Mouse (Mus musculus): ENCODE measurements around the gene Dync2li1. TPM values are rescaled to one million over a fixed set of nuclear protein-coding genes. Genes with fewer than 3 reads are reported as not detected.

The Dync2li1 gene
- polyA plus RNA-seq, 1 experiment from 2014 or later, result 33.4 TPM

DNA sequence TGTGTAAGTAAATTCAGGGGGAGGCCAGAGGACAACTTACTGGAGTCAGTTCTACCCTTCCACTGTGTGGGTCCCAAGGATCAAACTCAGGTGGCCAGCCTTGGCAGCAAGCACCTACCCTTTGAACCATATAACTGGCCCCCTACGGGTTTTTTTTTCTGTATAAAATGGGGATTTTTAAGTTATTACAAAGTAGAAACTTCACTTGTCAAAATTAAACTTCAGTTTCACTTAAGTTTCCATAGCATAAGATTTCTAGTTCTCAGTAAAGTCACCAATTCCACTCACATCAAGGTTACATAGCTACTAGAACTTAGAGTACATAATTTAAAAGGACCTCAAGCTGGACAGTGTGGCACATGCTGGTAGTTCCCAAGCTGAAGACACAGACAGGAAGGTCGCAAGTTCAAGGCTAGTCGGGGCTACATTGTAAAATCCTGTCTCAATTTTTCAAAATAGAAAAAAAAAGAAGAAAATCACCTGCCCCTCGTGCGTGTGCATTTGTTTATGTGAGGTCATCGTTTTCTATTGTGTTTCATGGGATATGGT lies 9.7 kb upstream of the Dync2li1 start:
- Histone ChIP-seq H3K27me3 (ENCODE audit: low read depth, poor library complexity, severe bottlenecking) (no peaks in the 10 kb centered on the region), H3K36me3 (peaks cover 24% of the 10 kb centered on the region), H3K4me3 (no peak overlapping the region), H3K4me1 (peaks cover 18% of the 10 kb centered on the region), H3K9me3 (replicated peaks) (peaks cover 3% of the 10 kb centered on the region; the same call in 1 of the 2 replicates), H3K27ac (no peak overlapping the region)
- 89% methylated on average over 6 of the region's 6 CpGs for WGBS
- no peak for DNase-seq (ENCODE audit: low spot score)

DNA sequence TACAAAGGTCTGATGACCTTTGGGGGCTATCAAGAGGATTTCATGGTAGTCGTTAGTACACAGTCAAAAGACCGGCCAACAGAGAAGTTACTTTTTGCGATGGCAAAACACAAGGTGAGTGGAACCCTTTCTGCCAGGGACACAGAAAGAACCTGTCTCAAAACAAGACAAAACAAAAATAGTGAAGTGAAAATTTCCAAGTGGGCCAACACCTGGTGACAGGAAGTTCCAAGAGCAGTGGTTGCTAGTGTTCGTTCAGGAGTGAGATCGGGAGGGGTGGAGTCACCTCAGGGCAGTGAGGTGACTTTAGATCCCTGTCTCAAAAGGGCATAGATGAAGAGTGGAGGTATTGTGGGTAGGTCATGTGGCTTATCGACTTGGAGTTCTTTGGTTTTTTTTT lies 8.3 kb upstream of the Dync2li1 start:
- H3K27ac ChIP-seq, result no peak overlapping the region

DNA sequence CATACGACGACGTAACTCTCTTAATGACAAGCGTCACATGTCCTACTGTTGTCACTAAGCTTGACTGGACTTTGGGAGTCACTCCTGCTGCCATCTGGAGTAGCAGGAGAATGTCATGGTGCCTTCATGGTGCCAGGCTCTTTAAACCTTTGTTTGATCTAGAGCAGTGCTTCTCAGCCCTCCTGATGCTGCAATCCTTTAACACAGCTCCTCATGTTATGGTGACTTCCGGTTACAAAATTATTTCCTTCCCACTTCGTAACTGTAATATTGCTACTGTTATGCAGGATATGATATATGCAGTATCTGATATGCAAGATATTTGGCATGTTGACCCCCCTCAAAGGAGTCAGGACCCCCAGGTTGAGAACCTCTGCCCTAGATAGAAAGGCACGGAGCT lies 7.2 kb upstream of the Dync2li1 start:
- Histone ChIP-seq H3K9me3 (replicated peaks) (peaks cover 5% of the 10 kb centered on the region; the same call in 1 of the 2 replicates), H3K27me3 (ENCODE audit: low read depth, poor library complexity, severe bottlenecking) (no peaks in the 10 kb centered on the region), H3K36me3 (peaks cover 8% of the 10 kb centered on the region), H3K4me3 (no peak overlapping the region), H3K4me1 (peaks cover 24% of the 10 kb centered on the region), H3K27ac (peak overlapping the region; percentile 66; the same call in 1 of the 2 replicates)
- no peak for DNase-seq (ENCODE audit: low spot score)
- 86% methylated on average over 7 of the region's 7 CpGs for WGBS

More for the DNA sequence above, 8.3 kb upstream of the Dync2li1 start:
- Histone ChIP-seq H3K4me1 (peaks cover 22% of the 10 kb centered on the region), H3K36me3 (peaks cover 15% of the 10 kb centered on the region), H3K4me3 (no peak overlapping the region), H3K27me3 (ENCODE audit: low read depth, poor library complexity, severe bottlenecking) (no peaks in the 10 kb centered on the region), H3K9me3 (replicated peaks) (peaks cover 3% of the 10 kb centered on the region; the same call in 1 of the 2 replicates)
- DNase-seq (ENCODE audit: low spot score), result peak; percentile 15
- 93% methylated on average over 6 of the region's 6 CpGs for WGBS

DNA sequence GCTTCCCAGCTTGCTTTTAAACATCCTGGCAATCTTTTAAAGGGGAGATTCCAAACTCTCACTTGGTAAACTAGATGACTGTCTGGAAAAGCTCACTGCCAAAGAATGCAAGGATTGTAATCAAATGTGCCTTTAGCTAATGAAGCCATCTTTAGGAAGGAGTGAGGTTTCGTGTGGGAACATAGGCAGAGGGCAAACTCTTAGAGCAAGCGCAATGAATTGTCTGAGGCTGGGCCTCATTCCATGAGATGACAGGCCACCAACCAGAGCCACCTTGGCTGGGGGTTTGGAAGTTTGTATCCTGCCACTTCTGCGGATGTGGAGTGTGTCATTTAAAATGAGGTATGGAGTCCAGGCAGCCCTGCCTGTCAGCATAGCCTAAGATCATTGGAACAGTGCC lies 6.2 kb upstream of the Dync2li1 start:
- no peak for DNase-seq (ENCODE audit: low spot score)
- Histone ChIP-seq H3K9me3 (replicated peaks) (peaks cover 9% of the 10 kb centered on the region; the same call in 1 of the 2 replicates), H3K4me1 (peaks cover 24% of the 10 kb centered on the region), H3K27ac (0 out of 2 replicates have a peak overlapping the region, but pooled peaks have one; percentile 16), H3K27me3 (ENCODE audit: low read depth, poor library complexity, severe bottlenecking) (no peaks in the 10 kb centered on the region), H3K4me3 (no peak overlapping the region), H3K36me3 (0 out of 2 replicates have a peak, but pooled peaks cover 8% of the 10 kb centered on the region)
- WGBS, result 83% methylated on average over 3 of the region's 3 CpGs

DNA sequence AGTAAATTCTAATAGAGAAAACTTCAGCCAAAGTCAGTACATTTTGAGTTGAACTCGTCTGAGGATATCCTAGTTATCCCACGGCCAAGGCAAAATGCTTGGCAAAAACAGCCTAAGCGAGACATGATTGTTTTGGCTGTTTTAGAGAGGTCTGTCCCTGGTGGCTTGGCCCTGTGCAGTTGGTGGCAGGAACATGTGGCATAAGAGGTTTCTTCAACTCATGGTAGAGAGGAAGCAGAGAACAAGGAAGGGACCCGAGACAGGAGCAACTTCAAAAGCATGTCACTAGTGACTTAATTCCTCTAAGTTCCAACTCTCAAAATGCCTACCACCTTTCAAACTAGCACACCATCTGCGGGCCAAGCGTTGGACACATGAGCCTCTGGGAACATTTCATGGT lies 5.7 kb upstream of the Dync2li1 start:
- H3K27me3 ChIP-seq (ENCODE audit: low read depth, poor library complexity, severe bottlenecking), result no peaks in the 10 kb centered on the region
- H3K9me3 ChIP-seq (replicated peaks), result peaks cover 9% of the 10 kb centered on the region; the same call in 1 of the 2 replicates
- 89% methylated on average over 6 of the region's 6 CpGs for WGBS
- H3K4me1 ChIP-seq, result peaks cover 24% of the 10 kb centered on the region
- 0 out of 2 replicates have a peak overlapping the region, but pooled peaks have one; percentile 10 for H3K27ac ChIP-seq
- no peak for DNase-seq (ENCODE audit: low spot score)
- H3K4me3 ChIP-seq, result no peak overlapping the region
- H3K36me3 ChIP-seq, result 0 out of 2 replicates have a peak, but pooled peaks cover 8% of the 10 kb centered on the region

GRCm38 (mm10) chr17:84621209-84621608 lies 5.1 kb upstream of the Dync2li1 start:
- H3K4me3 ChIP-seq, result no peak overlapping the region
- 88% methylated on average over 6 of the region's 6 CpGs for WGBS
- H3K4me1 ChIP-seq, result peaks cover 24% of the 10 kb centered on the region
- H3K27ac ChIP-seq, result peak overlapping the region; percentile 62
- H3K36me3 ChIP-seq, result 0 out of 2 replicates have a peak, but pooled peaks cover 8% of the 10 kb centered on the region
- no peaks in the 10 kb centered on the region for H3K27me3 ChIP-seq (ENCODE audit: low read depth, poor library complexity, severe bottlenecking)
- H3K9me3 ChIP-seq (replicated peaks), result peaks cover 9% of the 10 kb centered on the region; the same call in 1 of the 2 replicates
- no peak for DNase-seq (ENCODE audit: low spot score)

DNA sequence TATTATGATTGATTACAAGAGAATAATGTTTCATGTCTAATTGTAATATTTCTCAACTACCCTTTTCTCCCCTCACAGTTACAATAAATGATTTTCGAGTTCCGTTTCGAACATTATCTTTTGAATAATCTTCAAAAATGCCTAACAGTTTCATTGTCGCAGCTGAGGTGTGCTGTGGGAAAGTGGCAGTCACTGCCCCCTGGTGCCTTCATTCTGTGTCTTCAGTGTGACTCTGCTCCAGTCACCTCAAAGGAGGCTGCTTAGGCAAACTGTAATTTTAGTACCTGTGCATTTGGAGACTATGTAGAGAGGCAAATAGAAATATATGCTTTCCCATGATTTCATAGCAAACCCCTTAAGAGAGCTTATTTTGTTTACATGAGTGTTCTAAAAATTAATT lies 4.3 kb upstream of the Dync2li1 start:
- H3K27ac ChIP-seq, result peak overlapping the region; percentile 81
- H3K9me3 ChIP-seq (replicated peaks), result peaks cover 9% of the 10 kb centered on the region; the same call in 1 of the 2 replicates
- DNase-seq (ENCODE audit: low spot score), result no peak
- 85% methylated on average over 4 of the region's 4 CpGs for WGBS
- H3K4me1 ChIP-seq, result peaks cover 30% of the 10 kb centered on the region
- 0 out of 2 replicates have a peak, but pooled peaks cover 8% of the 10 kb centered on the region for H3K36me3 ChIP-seq
- H3K4me3 ChIP-seq, result no peak overlapping the region
- no peaks in the 10 kb centered on the region for H3K27me3 ChIP-seq (ENCODE audit: low read depth, poor library complexity, severe bottlenecking)

DNA sequence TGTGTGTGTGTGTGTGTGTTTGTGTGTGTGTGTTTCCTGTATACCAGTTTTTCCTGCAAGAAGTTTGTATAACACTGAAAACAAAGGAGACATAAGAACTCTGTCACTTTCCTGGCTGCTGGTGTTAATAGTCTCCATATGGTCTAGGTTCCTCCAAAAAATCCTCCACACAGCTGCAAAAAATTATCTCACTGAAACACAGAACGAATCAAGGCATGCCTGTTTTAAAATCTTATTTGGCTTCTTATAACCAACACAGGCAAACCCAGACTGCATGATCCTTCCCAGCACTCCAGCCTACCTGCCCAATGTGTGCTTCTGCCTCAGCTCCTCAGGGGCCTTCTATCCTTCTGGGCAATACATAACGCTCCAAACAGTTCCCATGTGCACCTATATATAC lies 3.4 kb upstream of the Dync2li1 start:
- WGBS, result 22% methylated on average over 2 of the region's 2 CpGs
- Histone ChIP-seq H3K27ac (peak overlapping the region; percentile 81), H3K27me3 (ENCODE audit: low read depth, poor library complexity, severe bottlenecking) (no peaks in the 10 kb centered on the region), H3K36me3 (0 out of 2 replicates have a peak, but pooled peaks cover 8% of the 10 kb centered on the region), H3K4me1 (peaks cover 37% of the 10 kb centered on the region), H3K4me3 (no peak overlapping the region), H3K9me3 (replicated peaks) (peaks cover 9% of the 10 kb centered on the region; the same call in 1 of the 2 replicates)
- DNase-seq (ENCODE audit: low spot score), result peak; percentile 48

GRCm38 (mm10) chr17:84626857-84627305 lies 585 bp downstream of the Dync2li1 start:
- Histone ChIP-seq H3K9me3 (replicated peaks) (peaks cover 9% of the 10 kb centered on the region; the same call in 1 of the 2 replicates), H3K27ac (peak overlapping the region; percentile 88), H3K4me3 (peak overlapping the region; percentile 68), H3K36me3 (peaks cover 10% of the 10 kb centered on the region; the same call in 1 of the 2 replicates), H3K27me3 (ENCODE audit: low read depth, poor library complexity, severe bottlenecking) (no peaks in the 10 kb centered on the region), H3K4me1 (peaks cover 27% of the 10 kb centered on the region)
- 42% methylated on average over 9 of the region's 9 CpGs for WGBS
- DNase-seq (ENCODE audit: low spot score), result peak; percentile 59

DNA sequence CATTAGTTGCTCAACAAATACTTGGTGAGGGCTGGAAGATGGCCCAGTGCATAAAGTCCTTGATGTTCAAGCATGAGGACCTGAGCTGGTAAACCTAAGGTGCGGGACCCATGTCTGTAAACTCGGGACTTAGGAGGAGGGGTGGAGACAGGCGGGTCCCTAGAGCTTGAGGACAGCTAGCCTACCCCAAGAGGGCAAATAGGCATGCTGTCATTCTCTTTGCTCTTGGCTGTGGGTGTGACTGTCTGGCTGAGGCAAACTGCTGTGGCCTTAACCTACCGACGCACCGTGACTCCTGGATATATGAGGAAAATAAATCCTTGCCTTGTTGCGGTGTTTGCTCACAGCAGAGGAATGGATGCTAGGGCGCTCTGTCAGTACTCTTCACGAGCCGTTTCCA lies 1.4 kb downstream of the Dync2li1 start:
- peak overlapping the region; percentile 88; the same call in 1 of the 2 replicates for H3K27ac ChIP-seq
- H3K36me3 ChIP-seq, result peaks cover 10% of the 10 kb centered on the region; the same call in 1 of the 2 replicates
- H3K4me1 ChIP-seq, result peaks cover 18% of the 10 kb centered on the region
- no peaks in the 10 kb centered on the region for H3K27me3 ChIP-seq (ENCODE audit: low read depth, poor library complexity, severe bottlenecking)
- peaks cover 9% of the 10 kb centered on the region; the same call in 1 of the 2 replicates for H3K9me3 ChIP-seq (replicated peaks)
- 87% methylated on average over 10 of the region's 10 CpGs for WGBS
- H3K4me3 ChIP-seq, result no peak overlapping the region
- no peak for DNase-seq (ENCODE audit: low spot score)

DNA sequence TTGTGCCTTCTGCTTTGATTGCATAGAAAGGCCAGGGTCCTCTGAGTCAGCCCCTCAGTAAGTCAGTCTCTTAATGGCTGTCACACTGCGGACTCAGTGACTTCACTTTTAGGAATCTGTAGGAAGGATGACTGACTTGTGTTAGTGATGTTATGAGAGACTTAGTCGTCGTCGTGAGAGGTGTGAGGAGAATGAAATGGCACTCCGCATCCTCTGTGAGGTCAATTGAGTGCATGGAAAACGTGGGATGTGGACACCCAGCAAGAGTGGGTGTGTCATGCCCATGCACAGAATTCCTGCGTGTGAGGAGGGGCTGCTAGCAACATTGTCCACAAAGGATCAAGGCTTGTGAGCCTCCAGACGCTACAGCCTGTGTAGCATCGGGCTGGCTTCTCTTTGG lies 2.3 kb downstream of the Dync2li1 start:
- H3K27me3 ChIP-seq (ENCODE audit: low read depth, poor library complexity, severe bottlenecking), result no peaks in the 10 kb centered on the region
- peaks cover 14% of the 10 kb centered on the region for H3K4me1 ChIP-seq
- peaks cover 12% of the 10 kb centered on the region; the same call in 1 of the 2 replicates for H3K36me3 ChIP-seq
- no peak for DNase-seq (ENCODE audit: low spot score)
- no peak overlapping the region for H3K27ac ChIP-seq
- H3K4me3 ChIP-seq, result no peak overlapping the region
- 86% methylated on average over 9 of the region's 9 CpGs for WGBS
- peaks cover 6% of the 10 kb centered on the region; the same call in 1 of the 2 replicates for H3K9me3 ChIP-seq (replicated peaks)

GRCm38 (mm10) chr17:84631836-84632235 lies 5.5 kb downstream of the Dync2li1 start:
- no peak overlapping the region for H3K27ac ChIP-seq
- 88% methylated on average over 6 of the region's 6 CpGs for WGBS
- DNase-seq (ENCODE audit: low spot score), result no peak
- no peak overlapping the region for H3K4me3 ChIP-seq
- peaks cover 4% of the 10 kb centered on the region; the same call in 1 of the 2 replicates for H3K36me3 ChIP-seq
- H3K9me3 ChIP-seq (replicated peaks), result no peaks in the 10 kb centered on the region
- H3K27me3 ChIP-seq (ENCODE audit: low read depth, poor library complexity, severe bottlenecking), result no peaks in the 10 kb centered on the region
- H3K4me1 ChIP-seq, result peaks cover 14% of the 10 kb centered on the region

GRCm38 (mm10) chr17:84633443-84633842 lies 7.1 kb downstream of the Dync2li1 start:
- 85% methylated on average over 13 of the region's 13 CpGs for WGBS
- H3K27ac ChIP-seq, result no peak overlapping the region
- no peaks in the 10 kb centered on the region for H3K27me3 ChIP-seq (ENCODE audit: low read depth, poor library complexity, severe bottlenecking)
- H3K4me1 ChIP-seq, result peaks cover 4% of the 10 kb centered on the region; the same call in 1 of the 2 replicates
- no peak overlapping the region for H3K4me3 ChIP-seq
- H3K36me3 ChIP-seq, result peaks cover 4% of the 10 kb centered on the region; the same call in 1 of the 2 replicates
- no peak for DNase-seq (ENCODE audit: low spot score)
- H3K9me3 ChIP-seq (replicated peaks), result no peaks in the 10 kb centered on the region

Data from limb, embryonic 10.5 days (tissue).